Mouse (Mus musculus) neural tube, embryonic 14.5 days (tissue): ENCODE measurements around the gene Klf12. TPM values are rescaled to one million over a fixed set of nuclear protein-coding genes. Genes with fewer than 3 reads are reported as not detected.

ENCODE experiments used
- ATAC-seq: fragments of 200-750 bp; cut with Nextera tagmentation; 2 replicates; pipeline ENCODE4 v1.8.0; 2017; ENCODE audit warnings: low read depth, mild to moderate bottlenecking, moderate TSS enrichment, moderate library complexity
- H3K27ac ChIP-seq: fragments of 300-500 bp; sonication (generic); 2 replicates; pipeline ENCODE4 v1.5.1; 2014; ENCODE audit warnings: low read depth, mild to moderate bottlenecking, control low read depth, low read length, moderate library complexity, mixed read lengths
- H3K27me3 ChIP-seq: fragments of 300-500 bp; sonication (generic); 2 replicates; pipeline ENCODE4 v1.6.1; 2014; ENCODE audit warnings: low read length; ENCODE audit not compliant: control insufficient read depth, insufficient read depth
- H3K36me3 ChIP-seq: fragments of 300-500 bp; sonication (generic); 2 replicates; pipeline ENCODE4 v1.6.1; 2014; ENCODE audit warnings: low read length, mixed read lengths; ENCODE audit not compliant: control insufficient read depth, insufficient read depth
- H3K4me1 ChIP-seq: fragments of 300-500 bp; sonication (generic); 2 replicates; pipeline ENCODE4 v1.6.1; 2014; ENCODE audit warnings: low read length; ENCODE audit not compliant: control insufficient read depth, insufficient read depth
- H3K4me2 ChIP-seq: fragments of 300-500 bp; sonication (generic); 2 replicates; pipeline ENCODE4 v1.6.1; 2014; ENCODE audit warnings: mild to moderate bottlenecking, low read depth, low read length, control low read depth
- H3K4me3 ChIP-seq: fragments of 300-500 bp; sonication (generic); 2 replicates; pipeline ENCODE4 v1.5.1; 2014; ENCODE audit warnings: low read depth, low read length, control low read depth, mixed read lengths
- H3K9ac ChIP-seq: fragments of 300-500 bp; sonication (generic); replicated peaks from 2 replicates; pipeline ENCODE4 v1.6.1; 2014; ENCODE audit warnings: low read depth, mild to moderate bottlenecking, control low read depth, low read length, mixed read lengths
- H3K9me3 ChIP-seq: fragments of 300-500 bp; sonication (generic); 2 replicates; pipeline ENCODE4 v1.6.1; 2016; ENCODE audit warnings: low read length; ENCODE audit not compliant: control insufficient read depth
- whole genome bisulfite sequencing: fragments of 180-500 bp; shearing (Covaris S2); extraction: QIAGEN DNeasy Blood & Tissue Kit; methylation state at CpG from one replicate; pipeline ENCODE4 v1.1.7; 2014; 5-methylcytosine and 5-hydroxymethylcytosine counted together
- polyA plus RNA-seq: library from polyadenylated mRNA; unstranded; fragments of >200 nt; fragmentation: Nextera tagmentation; extraction: Ambion mirVana; gene quantifications from 2 replicates; pipeline ENCODE4 v1.2.1, GENCODE M21; 2014

Gene Klf12
- polyA plus RNA-seq, 1 experiment from 2014 or later, result 43.7 TPM

GRCm38 (mm10) chr14:100286586-100287241 is 2.2 kb upstream of the Klf12 start:
- no peaks in the 10 kb centered on the region for H3K36me3 ChIP-seq
- H3K4me1 ChIP-seq, result peaks cover 10% of the 10 kb centered on the region
- peak overlapping the region; percentile 84 for H3K9ac ChIP-seq
- H3K9me3 ChIP-seq, result no peaks in the 10 kb centered on the region
- ATAC-seq, result no peak
- H3K4me3 ChIP-seq, result peak overlapping the region; percentile 55
- H3K27me3 ChIP-seq, result no peaks in the 10 kb centered on the region
- peak overlapping the region; percentile 73 for H3K4me2 ChIP-seq
- WGBS, result 6% methylated on average over 19 of the region's 19 CpGs
- peak overlapping the region; percentile 96 for H3K27ac ChIP-seq

- peak overlapping the region; percentile 96 for H3K27ac ChIP-seq
- peak overlapping the region; percentile 84 for H3K9ac ChIP-seq
- peaks cover 10% of the 10 kb centered on the region for H3K4me1 ChIP-seq
- H3K4me3 ChIP-seq, result peak overlapping the region; percentile 55
- H3K27me3 ChIP-seq, result no peaks in the 10 kb centered on the region
- WGBS, result under 1% methylated on average over 60 of the region's 60 CpGs
- H3K36me3 ChIP-seq, result no peaks in the 10 kb centered on the region
- H3K9me3 ChIP-seq, result no peaks in the 10 kb centered on the region
- ATAC-seq, result peak; percentile 50
- peak overlapping the region; percentile 73 for H3K4me2 ChIP-seq
These were observed 1.4 kb upstream of the Klf12 start for GRCm38 (mm10) chr14:100285656-100286585.

- under 1% methylated on average over 47 of the region's 48 CpGs for WGBS
- peak overlapping the region; percentile 55 for H3K4me3 ChIP-seq
- H3K36me3 ChIP-seq, result no peaks in the 10 kb centered on the region
- no peaks in the 10 kb centered on the region for H3K9me3 ChIP-seq
- peaks cover 10% of the 10 kb centered on the region for H3K4me1 ChIP-seq
- peak overlapping the region; percentile 84 for H3K9ac ChIP-seq
- ATAC-seq, result peak; percentile 85
- H3K27me3 ChIP-seq, result no peaks in the 10 kb centered on the region
- H3K27ac ChIP-seq, result peak overlapping the region; percentile 96
- H3K4me2 ChIP-seq, result peak overlapping the region; percentile 73
These were observed 579 bp upstream of the Klf12 start for GRCm38 (mm10) chr14:100284861-100285655.

- no peaks in the 10 kb centered on the region for H3K27me3 ChIP-seq
- under 1% methylated on average over 27 of the region's 27 CpGs for WGBS
- peak overlapping the region; percentile 84 for H3K9ac ChIP-seq
- H3K9me3 ChIP-seq, result no peaks in the 10 kb centered on the region
- H3K36me3 ChIP-seq, result no peaks in the 10 kb centered on the region
- H3K4me2 ChIP-seq, result peak overlapping the region; percentile 73
- H3K27ac ChIP-seq, result peak overlapping the region; percentile 96
- ATAC-seq, result peak; percentile 10; the same call in 1 of the 2 replicates
- H3K4me3 ChIP-seq, result peak overlapping the region; percentile 55
- H3K4me1 ChIP-seq, result peaks cover 10% of the 10 kb centered on the region
These were observed 914 bp downstream of the Klf12 start for GRCm38 (mm10) chr14:100283411-100284118.

- Histone ChIP-seq H3K4me3 (peak overlapping the region; percentile 55), H3K27ac (no peak overlapping the region), H3K4me1 (peaks cover 10% of the 10 kb centered on the region), H3K27me3 (no peaks in the 10 kb centered on the region), H3K9ac (peak overlapping the region; percentile 84), H3K9me3 (no peaks in the 10 kb centered on the region), H3K4me2 (peak overlapping the region; percentile 73), H3K36me3 (no peaks in the 10 kb centered on the region)
- ATAC-seq, result no peak
- 2% methylated on average over 7 of the region's 7 CpGs for WGBS
These were observed 1.8 kb downstream of the Klf12 start for GRCm38 (mm10) chr14:100282651-100283050.

GRCm38 (mm10) chr14:100281734-100282133 is 2.7 kb downstream of the Klf12 start:
- Histone ChIP-seq H3K9me3 (no peaks in the 10 kb centered on the region), H3K36me3 (no peaks in the 10 kb centered on the region), H3K4me3 (no peak overlapping the region; the same call in 1 of the 2 replicates), H3K27ac (no peak overlapping the region), H3K27me3 (no peaks in the 10 kb centered on the region), H3K4me1 (peaks cover 7% of the 10 kb centered on the region), H3K9ac (no peak overlapping the region), H3K4me2 (no peak overlapping the region; the same call in 1 of the 2 replicates)
- no peak for ATAC-seq
- WGBS, result 55% methylated on average over 3 of the region's 3 CpGs

- H3K4me2 ChIP-seq, result no peak overlapping the region
- no peaks in the 10 kb centered on the region for H3K27me3 ChIP-seq
- no peak overlapping the region for H3K9ac ChIP-seq
- 98% methylated on average over 2 of the region's 2 CpGs for WGBS
- H3K4me3 ChIP-seq, result no peak overlapping the region
- no peak overlapping the region for H3K27ac ChIP-seq
- H3K36me3 ChIP-seq, result no peaks in the 10 kb centered on the region
- no peaks in the 10 kb centered on the region for H3K9me3 ChIP-seq
- ATAC-seq, result no peak
- H3K4me1 ChIP-seq, result no peaks in the 10 kb centered on the region
These were observed 10.3 kb downstream of the Klf12 start for GRCm38 (mm10) chr14:100274179-100274578.

GRCm38 (mm10) chr14:100260531-100260930 is 23.9 kb downstream of the Klf12 start:
- Histone ChIP-seq H3K9me3 (no peaks in the 10 kb centered on the region), H3K9ac (no peak overlapping the region), H3K27ac (no peak overlapping the region), H3K4me2 (no peak overlapping the region), H3K27me3 (no peaks in the 10 kb centered on the region), H3K36me3 (no peaks in the 10 kb centered on the region), H3K4me3 (no peak overlapping the region), H3K4me1 (no peaks in the 10 kb centered on the region)
- ATAC-seq, result no peak
- 70% methylated on average over 4 of the region's 4 CpGs for WGBS
